Mouse (Mus musculus): ENCODE data around the gene Timd2.
"Not testable (repeated sequence)": the region's sequence is repeated elsewhere in the genome, so short reads cannot be mapped to it uniquely, and the experiment has no call there.

Gene Timd2

DNA sequence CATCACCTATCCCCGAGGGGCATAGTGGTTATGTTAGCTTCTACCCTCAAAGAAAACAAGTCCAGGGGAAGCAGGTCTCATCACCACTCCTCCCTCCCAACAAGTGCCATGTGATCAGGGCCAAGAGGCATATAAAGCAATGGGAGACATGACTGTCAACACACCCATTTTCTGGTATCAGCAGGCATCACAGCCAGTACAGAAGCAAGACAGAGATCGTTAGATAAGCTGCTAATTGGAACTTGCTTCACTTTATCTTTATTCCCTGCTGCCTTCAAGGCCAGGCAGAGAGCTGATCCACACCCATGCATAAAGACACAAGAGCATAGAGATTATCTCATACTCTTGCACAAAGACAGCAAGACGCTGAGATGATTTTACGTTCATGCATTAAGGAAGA, 43.6 kb downstream of the Timd2 start:
- no peak for DNase-seq (ENCODE audit: low spot score)

DNA sequence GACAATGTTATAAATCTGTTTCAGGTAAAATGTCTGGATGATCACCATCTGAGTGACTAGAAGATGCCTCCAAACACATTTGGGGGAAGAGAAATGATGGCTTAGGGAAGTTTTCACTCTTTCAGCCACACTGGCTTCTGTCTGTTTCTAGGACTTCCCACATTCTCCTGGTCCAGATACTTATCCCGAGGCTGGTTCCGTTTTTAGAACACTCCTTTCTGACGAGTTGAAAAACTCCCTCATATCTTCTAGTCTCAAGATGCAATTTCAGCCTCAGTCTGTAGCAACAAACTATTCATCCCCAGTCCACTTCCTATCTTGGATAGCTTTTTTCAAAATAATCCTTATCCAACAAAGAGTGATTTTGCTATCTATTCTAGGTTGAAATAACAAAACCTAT, 54.4 kb downstream of the Timd2 start:
- DNase-seq (ENCODE audit: low spot score) = no peak

DNA sequence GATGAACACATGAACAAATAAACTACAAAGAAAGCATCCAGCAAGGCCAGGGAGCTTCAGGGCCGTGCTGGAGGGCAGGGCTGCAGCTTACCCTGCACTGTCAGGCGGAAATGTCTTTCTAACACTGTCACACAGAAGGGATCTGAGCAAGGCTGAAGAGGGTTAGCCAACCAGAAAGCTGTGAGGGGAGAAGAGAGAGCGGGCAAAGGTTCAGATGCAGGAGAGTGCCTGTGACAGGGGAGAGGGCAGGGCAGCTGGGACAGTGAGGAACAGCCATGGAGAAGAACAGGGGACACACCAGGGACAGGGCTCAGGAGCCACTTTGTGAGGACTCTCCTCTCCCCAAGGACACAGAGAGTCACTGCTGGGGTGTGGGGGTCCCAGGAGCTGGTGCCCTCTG, 57.2 kb downstream of the Timd2 start:
- DNase-seq (ENCODE audit: low spot score) = not testable (repeated sequence)

DNA sequence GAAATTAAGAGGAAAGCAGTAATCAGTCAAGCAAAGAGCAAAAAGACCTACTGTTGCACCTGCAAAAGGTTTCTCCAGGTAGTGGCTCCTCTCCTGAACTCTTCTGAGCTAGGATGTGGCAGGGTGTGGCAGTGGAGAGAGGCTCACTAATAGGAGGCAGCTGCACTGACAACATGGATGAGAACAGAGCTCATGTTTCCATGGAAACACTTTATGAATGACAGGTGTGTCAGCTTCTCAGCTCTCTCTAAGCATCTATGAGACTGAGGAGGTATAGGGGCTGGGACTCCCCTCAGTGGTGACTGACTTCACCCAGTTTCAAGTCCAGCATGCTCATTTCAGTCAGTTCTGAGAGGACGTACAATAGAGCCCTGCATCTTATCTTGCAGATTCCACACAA, 62.0 kb downstream of the Timd2 start:
- no peak for DNase-seq (ENCODE audit: low spot score)

DNA sequence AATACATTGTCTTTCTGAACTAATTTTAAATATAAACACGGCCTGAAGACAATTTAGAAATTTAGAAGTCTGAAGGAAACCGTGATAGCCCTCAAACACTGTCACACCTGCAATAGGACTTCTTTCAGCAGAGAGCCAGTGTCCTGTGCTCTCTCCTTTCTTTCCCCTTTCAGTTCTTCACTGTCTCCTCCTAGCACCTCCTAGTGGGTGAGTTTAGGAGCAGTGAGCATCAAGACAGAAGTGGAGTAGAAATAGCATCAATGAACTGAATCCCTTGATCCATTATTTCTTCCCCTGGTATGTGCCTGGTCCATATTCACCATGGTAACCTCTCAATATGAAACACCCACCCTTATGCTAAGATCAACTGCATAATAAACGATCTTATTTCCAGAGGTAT, 70.3 kb downstream of the Timd2 start:
- DNase-seq (ENCODE audit: low spot score) = no peak

DNA sequence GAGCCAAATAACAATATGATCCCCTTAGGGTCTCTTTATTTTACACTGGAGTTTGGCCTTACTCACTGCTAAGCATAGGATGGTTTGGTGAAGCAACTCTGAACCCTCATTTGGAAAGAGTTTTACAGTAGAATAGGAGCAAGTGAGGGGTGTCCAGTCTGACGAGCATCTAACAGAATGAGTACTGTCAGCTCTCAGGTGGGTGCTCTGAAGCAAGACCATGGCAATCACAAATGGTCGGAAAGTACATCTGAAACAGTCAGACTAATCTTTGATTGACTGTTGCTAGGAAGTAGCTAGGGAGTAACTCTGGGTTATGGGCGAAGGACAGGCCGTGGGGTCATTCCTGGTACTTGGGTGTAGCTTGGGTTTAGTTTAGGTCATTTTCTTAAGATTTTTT, 71.3 kb downstream of the Timd2 start:
- DNase-seq (ENCODE audit: low spot score) = not testable (repeated sequence)

DNA sequence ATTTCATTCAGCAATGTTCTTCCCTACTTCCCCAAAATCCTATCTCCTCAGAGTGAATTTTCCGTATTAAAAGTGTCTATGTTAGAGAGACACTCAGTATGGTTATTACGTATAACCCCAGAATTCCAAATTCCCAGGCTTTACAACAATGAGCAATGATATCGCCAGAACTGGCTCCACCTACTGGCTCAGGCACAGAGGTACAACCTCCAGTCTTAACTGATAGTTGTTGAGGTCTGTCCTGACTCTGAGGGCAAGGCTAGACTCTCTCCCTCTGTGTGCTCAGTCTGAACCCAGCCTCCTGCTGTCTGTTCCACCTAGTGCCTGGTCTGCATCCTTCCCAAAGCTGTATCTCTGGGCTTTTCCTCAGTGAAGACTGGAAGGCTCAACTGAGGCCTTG, 75.2 kb downstream of the Timd2 start:
- no peak for DNase-seq (ENCODE audit: low spot score)

DNA sequence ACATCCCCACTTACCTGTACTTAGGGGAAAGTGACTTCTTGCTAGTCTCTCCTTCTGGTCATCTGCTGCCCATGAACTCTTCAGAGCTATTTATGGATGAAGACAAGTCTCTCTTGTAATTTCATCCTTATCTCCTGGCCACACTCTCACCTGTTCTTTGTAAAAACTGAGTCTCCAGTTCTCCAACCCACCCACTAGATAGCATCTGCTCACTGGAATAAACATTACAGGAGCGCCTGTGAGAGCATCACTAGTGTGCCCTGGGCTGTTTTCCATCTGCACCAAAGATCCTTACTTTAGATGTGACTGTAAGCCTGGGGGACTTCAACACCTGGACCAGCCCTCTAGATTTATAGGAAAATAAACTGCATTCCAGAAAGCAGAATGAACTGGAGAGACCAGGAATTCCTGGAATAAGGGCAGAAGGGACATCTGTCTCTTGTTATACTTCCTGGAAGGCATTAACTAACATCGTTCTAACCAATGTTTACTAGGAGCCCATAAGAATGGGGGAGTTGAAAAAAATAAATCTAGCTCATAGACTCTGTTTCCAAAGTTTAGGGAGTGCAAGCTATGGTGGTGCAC, 77.6 kb downstream of the Timd2 start, which contains the start of gene Dppa1:
Dppa1 (minus strand) TSS at position 51 of the 585 bp plus-strand sequence.
- no peak for DNase-seq (ENCODE audit: low spot score)

DNA sequence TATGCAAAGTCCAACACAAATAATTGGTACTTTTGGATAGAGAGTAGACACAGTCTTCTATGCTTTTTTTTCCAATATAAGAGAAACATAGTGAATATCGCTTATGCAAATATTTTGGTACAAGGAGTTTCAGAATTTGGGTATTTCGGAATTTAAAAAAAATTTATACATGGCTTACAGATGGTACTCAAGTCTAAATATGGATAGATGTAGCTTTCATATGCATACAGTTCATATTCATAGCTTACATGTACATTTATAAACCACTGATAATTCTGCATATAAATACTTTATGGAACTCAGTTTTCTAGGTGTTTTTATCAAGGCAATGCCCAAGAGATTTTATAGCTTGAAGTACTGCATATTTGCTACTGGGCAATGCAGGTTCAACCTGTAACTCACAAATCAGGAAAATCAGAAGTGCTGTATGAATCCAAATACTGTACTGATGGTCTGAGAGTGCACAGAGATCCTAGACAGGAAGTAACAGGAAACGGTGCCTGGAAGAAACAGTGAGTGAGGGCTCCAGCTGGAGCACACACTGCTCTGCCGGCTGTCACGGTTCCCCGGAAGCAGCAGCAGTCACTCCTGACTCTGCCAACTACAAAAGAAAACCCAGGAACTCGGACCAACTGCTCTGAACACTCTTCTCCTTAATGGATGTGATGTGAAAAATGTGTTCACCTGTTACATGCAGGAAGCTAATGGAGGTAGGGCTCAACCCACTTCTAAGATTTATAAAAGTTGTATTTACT, 86.3 kb downstream of the Timd2 start:
- DNase-seq (ENCODE audit: low spot score) = no peak

DNA sequence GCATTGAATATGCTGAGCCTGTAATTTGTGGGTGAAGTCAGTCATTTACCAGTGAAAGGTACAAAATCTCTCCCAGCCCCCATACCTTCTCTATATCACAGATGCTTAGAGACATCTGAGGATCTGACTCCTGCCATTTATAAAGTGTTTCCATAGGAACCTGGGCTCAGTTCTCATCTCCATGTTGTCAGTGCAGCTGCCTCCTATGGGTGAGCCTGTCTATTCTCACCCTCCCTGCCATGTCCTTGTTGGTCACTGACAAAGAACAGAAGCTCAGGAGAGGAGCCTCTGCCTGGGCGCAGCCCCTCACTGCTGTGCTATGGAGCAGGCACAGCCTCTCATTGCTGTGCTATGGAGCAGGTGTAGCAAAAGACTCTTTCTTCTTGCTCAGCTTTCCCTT, 86.9 kb downstream of the Timd2 start:
- no peak for DNase-seq (ENCODE audit: low spot score)
